Mouse (Mus musculus) B cell, adult 67 days (primary cell): Measurements from ENCODE around the gene Atp2a1. TPM values are rescaled to one million over a fixed set of nuclear protein-coding genes. Genes with fewer than 3 reads are reported as not detected.

ENCODE experiments used
- total RNA-seq, 2 experiments: library from RNA; stranded (reverse); gene quantifications; 4 replicates each; pipeline ENCODE4 v1.2.4; 2023

The Atp2a1 gene
- under 1 TPM; 0.26 to 0.42 TPM for total RNA-seq

GRCm38 (mm10) chr7:126463004-126463403 lies at the start of gene Atp2a1:
Atp2a1 (minus strand) TSS chr7:126463108.

GRCm38 (mm10) chr7:126503273-126503878 lies 40.5 kb upstream of the Atp2a1 start, which contains the start of gene Atxn2l:
Atxn2l (minus strand) TSS chr7:126503437.

GRCm38 (mm10) chr7:126487052-126487483 lies 24.2 kb upstream of the Atp2a1 start, which contains the start of gene Tufm:
Tufm (plus strand) TSS chr7:126487361.

GRCm38 (mm10) chr7:126474993-126475581 lies 12.2 kb upstream of the Atp2a1 start, which contains the start of gene Sh2b1:
Sh2b1 (minus strand) TSS chr7:126475424.

GRCm38 (mm10) chr7:126428631-126429502 lies 34.0 kb downstream of the Atp2a1 start, which contains the start of gene Rabep2:
Rabep2 (plus strand) TSS chr7:126428759.

GRCm38 (mm10) chr7:126414725-126415124 lies 48.2 kb downstream of the Atp2a1 start, which contains the start of gene Cd19:
Cd19 (minus strand) TSS chr7:126414889.

GRCm38 (mm10) chr7:126396298-126397119 lies 66.4 kb downstream of the Atp2a1 start, which contains the start of gene Nfatc2ip:
Nfatc2ip (minus strand) TSS chr7:126396737.

Other genes starting within 250 kb of the Atp2a1 start
- gene Sbk1, start 190.5 kb downstream of the Atp2a1 start, total RNA-seq = 100 to 1,000 TPM; 176 to 192 TPM
- gene Lat, start 93.5 kb downstream of the Atp2a1 start, total RNA-seq = 1 to 10 TPM; 3.2 to 7.6 TPM
- gene Spns1, start 85.7 kb downstream of the Atp2a1 start, total RNA-seq = 10 to 100 TPM; 61.0 to 76.6 TPM
- gene Nfatc2ip, start 66.4 kb downstream of the Atp2a1 start, total RNA-seq = 10 to 100 TPM; 29.8 to 34.3 TPM
- gene Cd19, start 48.2 kb downstream of the Atp2a1 start, total RNA-seq = 1,000 to 10,000 TPM; 1,278 to 1,310 TPM
- gene Rabep2, start 34.3 kb downstream of the Atp2a1 start, total RNA-seq = 100 to 1,000 TPM; 137 to 166 TPM
- gene Sh2b1, start 12.3 kb upstream of the Atp2a1 start, total RNA-seq = 10 to 100 TPM; 77.7 to 83.1 TPM
- gene Tufm, start 24.3 kb upstream of the Atp2a1 start, total RNA-seq = 10 to 100 TPM; 55.4 to 55.7 TPM
- 100 to 1,000 TPM; 228 to 236 TPM for gene Atxn2l, start 40.3 kb upstream of the Atp2a1 start, total RNA-seq
- gene Eif3c, start 103.3 kb upstream of the Atp2a1 start, total RNA-seq = 100 to 1,000 TPM; 152 to 156 TPM
- gene Apobr, start 121.8 kb upstream of the Atp2a1 start, total RNA-seq = 1 to 10 TPM; 2.4 to 4.1 TPM
- gene Cln3, start 122.7 kb upstream of the Atp2a1 start, total RNA-seq = 10 to 100 TPM; 77.3 to 79.4 TPM
- not detected for gene Il27, start 131.8 kb upstream of the Atp2a1 start, total RNA-seq
- not detected for gene Nupr1, start 167.8 kb upstream of the Atp2a1 start, total RNA-seq
- gene Sgf29, start 186.2 kb upstream of the Atp2a1 start, total RNA-seq = 10 to 100 TPM; 71.9 to 77.9 TPM
- gene Sult1a1, start 213.3 kb upstream of the Atp2a1 start, total RNA-seq = not detected
- gene Bola2, start 232.3 kb upstream of the Atp2a1 start, total RNA-seq = 10 to 100 TPM; 96.7 to 97.7 TPM
- 1 to 10 TPM; 6.6 to 10.0 TPM for gene Slx1b, start 232.7 kb upstream of the Atp2a1 start, total RNA-seq
- gene Coro1a, start 244.7 kb upstream of the Atp2a1 start, total RNA-seq = 1,000 to 10,000 TPM; 1,399 to 1,442 TPM